Mouse (Mus musculus): ENCODE data around the gene Ccdc154. TPM values are rescaled to one million over a fixed set of nuclear protein-coding genes. Genes with fewer than 3 reads are reported as not detected.
"Not testable (repeated sequence)": the region's sequence is repeated elsewhere in the genome, so short reads cannot be mapped to it uniquely, and the experiment has no call there.

Gene Ccdc154
- under 1 TPM in 1 of 2 experiments, not detected in 1; 0.26 TPM for total RNA-seq (2021)
- long read RNA-seq, experiment 1, result 0 reads
- long read RNA-seq, experiment 2, partial matches to known transcripts, result 0 of 1 reads
- long read RNA-seq, experiment 2, other reads (novel, unspliced or antisense), result 1 of 1 reads

GRCm38 (mm10) chr17:25162161-25162560 lies at the start of gene Ccdc154:
Ccdc154 (plus strand) TSS chr17:25162461.
- DNase-seq (ENCODE audit: low spot score in 2 of 2), result no peak

DNA sequence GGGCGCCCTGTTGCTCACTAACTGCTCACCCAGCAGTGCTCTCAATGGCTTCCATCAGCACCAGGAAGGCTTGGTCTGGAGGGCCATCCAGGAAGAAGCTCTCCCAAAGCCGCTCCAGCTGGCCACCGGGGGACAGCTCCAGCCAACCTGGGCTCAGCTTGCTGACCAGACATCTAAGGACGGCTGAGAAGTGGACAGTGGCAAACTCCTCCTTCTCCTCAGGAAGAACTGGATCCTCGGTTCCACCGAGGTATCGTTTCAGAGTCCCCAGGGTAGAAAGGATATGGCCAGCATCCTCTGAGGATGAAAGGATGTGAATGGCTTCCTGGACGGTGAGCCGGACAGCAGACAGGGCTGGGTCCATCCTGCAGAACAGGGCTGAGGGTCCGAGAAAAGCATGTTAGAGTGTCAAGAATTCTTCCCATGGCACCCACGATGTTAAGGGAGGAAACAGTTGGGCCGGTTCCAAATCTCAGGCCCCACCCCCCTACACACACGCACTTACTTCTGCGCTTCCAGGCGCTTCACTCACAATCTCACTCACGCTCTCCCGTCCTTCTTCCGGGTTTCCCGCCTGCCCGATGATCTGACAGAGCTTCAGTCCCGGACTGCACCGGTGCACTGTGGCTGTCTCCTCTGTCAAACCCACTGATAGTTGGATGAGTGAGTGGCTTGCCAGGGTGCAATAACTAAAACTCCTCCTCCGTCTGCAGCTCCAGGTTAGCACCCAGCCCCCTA lies 47.2 kb upstream of the Ccdc154 start:
- DNase-seq (ENCODE audit: low spot score in 2 of 2), result no peak

DNA sequence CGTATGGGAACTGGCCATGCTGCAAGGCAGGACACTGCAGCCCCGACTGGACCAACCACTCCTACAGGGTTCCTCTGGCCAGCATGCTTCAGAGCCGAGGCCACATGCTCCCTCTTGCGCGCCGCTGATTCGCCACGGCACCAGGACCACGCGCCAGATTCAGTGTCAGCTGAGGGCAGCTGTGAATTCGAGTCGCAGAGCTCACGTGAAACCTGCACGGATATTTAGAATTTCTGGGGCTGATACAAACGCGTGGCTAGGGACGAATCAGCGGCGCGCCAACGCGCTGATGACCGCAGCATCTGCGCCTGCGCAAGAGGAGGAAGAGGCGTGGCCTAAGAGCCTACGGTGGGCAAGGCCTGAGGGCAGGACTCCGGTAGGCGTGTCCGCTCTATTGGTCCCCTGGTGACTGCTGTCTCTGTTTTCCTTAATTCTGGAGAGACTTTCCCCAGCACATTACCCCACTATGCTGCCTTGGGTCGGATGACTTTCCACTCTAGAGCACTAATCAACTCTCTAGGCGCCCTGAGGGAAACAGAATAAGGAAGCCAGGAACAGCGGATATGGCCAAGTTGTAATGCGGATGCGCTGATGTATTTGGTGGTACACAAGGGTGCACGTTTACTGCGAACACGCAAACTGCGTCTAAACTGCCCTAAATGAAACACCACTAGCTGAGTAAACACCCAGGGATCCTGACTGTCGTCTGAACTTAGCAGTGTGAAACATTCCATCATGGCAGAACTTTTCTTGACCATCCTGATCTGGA lies 46.4 kb upstream of the Ccdc154 start, which contains the start of gene Telo2:
Gene Telo2 (minus strand): TSS at position 304 of the 769 bp plus-strand sequence.
- peak; percentile 90 to 92 for DNase-seq (ENCODE audit: low spot score in 2 of 2)

GRCm38 (mm10) chr17:25117263-25117662 lies 45.0 kb upstream of the Ccdc154 start:
- no peak for DNase-seq (ENCODE audit: low spot score in 2 of 2)

GRCm38 (mm10) chr17:25120406-25120805 lies 41.9 kb upstream of the Ccdc154 start, which contains the start of gene Ptx4:
Ptx4 (plus strand) TSS chr17:25120760.
- no peak for DNase-seq (ENCODE audit: low spot score in 2 of 2)

- no peak for DNase-seq (ENCODE audit: low spot score in 2 of 2)
These were observed 38.3 kb upstream of the Ccdc154 start for GRCm38 (mm10) chr17:25123979-25124378.

GRCm38 (mm10) chr17:25125442-25126060 lies 36.7 kb upstream of the Ccdc154 start:
- DNase-seq (ENCODE audit: low spot score in 2 of 2), result not testable (repeated sequence)

GRCm38 (mm10) chr17:25127079-25127478 lies 35.2 kb upstream of the Ccdc154 start:
- no peak for DNase-seq (ENCODE audit: low spot score in 2 of 2)

DNA sequence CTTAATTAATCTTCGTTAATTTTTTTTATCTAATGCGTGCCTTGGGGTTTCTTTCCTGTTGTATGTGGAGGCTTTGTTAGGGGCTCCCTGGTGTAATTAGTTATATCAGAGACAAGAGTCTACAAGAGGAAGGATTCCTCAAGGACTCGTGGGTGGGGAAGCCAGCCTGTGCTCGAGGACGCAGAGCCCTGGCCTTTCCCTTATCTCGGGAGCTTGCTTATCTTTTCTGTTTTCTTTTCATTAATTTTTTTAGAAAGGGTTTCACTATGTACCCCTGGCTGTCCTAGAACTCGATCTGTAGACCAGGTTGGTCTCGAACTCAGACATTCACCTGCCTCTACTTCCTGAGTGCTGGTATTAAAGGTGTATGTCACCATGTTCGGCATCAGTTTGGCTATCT lies 34.6 kb upstream of the Ccdc154 start:
- no peak for DNase-seq (ENCODE audit: low spot score in 2 of 2)

DNA sequence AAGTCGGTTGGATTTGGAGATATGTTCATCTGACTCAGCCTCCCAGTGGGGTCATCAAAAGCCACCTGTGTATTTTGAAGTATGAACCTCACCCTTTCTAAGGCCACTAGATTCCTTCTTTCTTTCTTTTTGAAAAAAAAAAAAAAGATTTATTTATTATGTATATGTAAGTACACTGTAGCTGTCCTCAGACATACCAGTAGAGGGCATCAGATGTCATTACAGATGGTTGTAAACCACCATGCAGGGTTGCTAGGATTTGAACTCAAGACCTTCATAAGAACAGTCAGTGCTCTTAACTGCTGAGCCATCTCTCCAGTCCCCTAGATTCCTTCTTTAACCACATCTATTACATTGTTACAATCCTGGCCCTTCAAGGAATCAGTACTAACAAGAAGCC lies 32.2 kb upstream of the Ccdc154 start:
- no peak for DNase-seq (ENCODE audit: low spot score in 2 of 2)

GRCm38 (mm10) chr17:25133275-25133698 lies 29.0 kb upstream of the Ccdc154 start, which contains the start of gene Clcn7:
Clcn7 (plus strand) TSS chr17:25133391.
- peak; percentile 91 to 95 for DNase-seq (ENCODE audit: low spot score in 2 of 2)

GRCm38 (mm10) chr17:25135622-25136021 lies 26.6 kb upstream of the Ccdc154 start:
- DNase-seq (ENCODE audit: low spot score in 2 of 2), result no peak

DNA sequence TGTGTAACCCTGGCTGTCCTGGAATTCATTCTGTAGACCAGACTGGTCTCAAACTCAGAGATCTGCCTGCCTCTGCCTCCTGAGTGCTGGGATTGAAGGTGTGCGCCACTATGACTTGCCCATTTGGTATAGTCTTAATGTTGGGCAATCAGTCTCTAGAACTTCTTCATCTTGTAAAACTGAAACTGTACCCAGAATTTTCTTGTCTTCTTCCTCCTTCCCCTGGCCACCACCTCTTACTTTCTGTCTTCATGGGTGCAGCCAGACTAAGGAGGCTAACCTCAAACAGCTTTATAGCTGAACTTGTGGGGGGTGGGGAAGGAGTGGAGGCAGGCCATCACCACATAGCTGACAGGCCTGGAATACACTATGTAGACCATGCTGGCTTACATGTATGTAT lies 23.5 kb upstream of the Ccdc154 start:
- DNase-seq (ENCODE audit: low spot score in 2 of 2), result no peak

GRCm38 (mm10) chr17:25139960-25140359 lies 22.3 kb upstream of the Ccdc154 start:
- no peak for DNase-seq (ENCODE audit: low spot score in 2 of 2)

DNA sequence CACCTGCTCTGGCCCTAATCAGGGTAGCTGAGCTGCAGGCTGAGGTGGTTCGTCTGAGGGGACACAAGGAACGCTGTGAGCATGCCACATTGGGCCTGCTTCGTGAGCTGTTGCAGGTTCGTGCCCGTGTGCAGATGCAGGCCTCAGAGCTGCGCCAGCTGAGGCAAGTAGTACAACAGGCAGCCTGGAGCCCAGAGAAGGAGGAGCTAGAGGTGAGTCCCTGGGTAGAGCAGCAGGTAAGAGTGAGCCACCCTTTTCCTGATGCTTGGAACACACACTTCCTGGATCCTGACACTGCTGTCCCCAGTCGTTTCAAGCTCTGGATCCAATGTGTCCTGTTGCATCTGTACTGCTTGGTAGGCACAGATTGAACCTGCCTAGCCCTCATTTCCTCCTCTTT lies 1.1 kb downstream of the Ccdc154 start:
- no peak for DNase-seq (ENCODE audit: low spot score in 2 of 2)

- no peak for DNase-seq (ENCODE audit: low spot score in 2 of 2)
These were observed 2.5 kb downstream of the Ccdc154 start for GRCm38 (mm10) chr17:25164770-25165169.

- no peak for DNase-seq (ENCODE audit: low spot score in 2 of 2)
These were observed 3.9 kb downstream of the Ccdc154 start for GRCm38 (mm10) chr17:25165970-25166671.

GRCm38 (mm10) chr17:25169706-25170105 lies 7.4 kb downstream of the Ccdc154 start:
- DNase-seq (ENCODE audit: low spot score in 2 of 2), result no peak

- DNase-seq (ENCODE audit: low spot score in 2 of 2), result no peak
These were observed 10.3 kb downstream of the Ccdc154 start for GRCm38 (mm10) chr17:25172558-25172957.

DNA sequence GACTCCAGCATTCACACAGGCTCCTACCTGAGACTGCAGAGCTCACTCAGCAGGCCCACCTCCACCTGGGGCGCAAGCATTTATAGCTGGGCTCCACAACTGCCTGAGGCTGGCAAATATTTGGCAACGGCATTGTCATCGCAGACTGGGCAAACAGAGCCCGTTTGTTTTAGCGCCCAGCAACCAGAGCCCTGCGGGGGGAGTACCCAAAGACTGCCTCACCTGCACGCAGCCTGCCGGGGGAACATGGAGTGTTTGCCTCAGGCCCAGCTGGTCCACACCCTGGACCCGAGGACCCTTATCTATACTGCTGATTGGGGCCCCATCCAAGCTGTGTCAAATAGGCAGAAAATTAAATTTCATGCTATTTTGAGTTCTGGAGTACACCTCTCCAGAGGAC lies 13.2 kb downstream of the Ccdc154 start, which contains the start of gene Gm38655:
Gene Gm38655 (minus strand): TSS at position 61 of the 400 bp plus-strand sequence.
- DNase-seq (ENCODE audit: low spot score in 2 of 2), result no peak

DNA sequence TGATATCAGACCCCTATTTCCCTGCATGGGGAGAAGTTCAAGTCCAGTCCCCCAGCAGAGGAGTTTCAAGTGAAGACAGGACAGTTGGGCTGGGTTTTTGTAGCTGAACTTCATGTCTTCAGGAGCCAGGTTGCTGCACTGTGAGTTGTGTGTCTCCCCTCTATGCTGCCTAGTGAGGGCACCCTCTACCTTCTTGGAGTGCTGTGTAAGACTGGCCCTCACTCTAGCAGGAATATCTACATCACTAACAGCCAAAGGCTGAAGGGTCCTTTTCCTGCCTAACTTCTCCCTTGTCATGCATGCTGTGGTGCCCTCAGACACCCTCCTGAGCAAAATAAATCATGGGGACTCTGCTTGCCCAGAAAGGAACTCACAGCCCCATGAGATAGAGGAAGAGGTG lies 21.0 kb downstream of the Ccdc154 start:
- DNase-seq (ENCODE audit: low spot score in 2 of 2), result no peak

All from layer of hippocampus, postnatal 14 days (tissue).